18 mouse cellular contexts compared by ENCODE assay signal in the genomic region with DNA sequence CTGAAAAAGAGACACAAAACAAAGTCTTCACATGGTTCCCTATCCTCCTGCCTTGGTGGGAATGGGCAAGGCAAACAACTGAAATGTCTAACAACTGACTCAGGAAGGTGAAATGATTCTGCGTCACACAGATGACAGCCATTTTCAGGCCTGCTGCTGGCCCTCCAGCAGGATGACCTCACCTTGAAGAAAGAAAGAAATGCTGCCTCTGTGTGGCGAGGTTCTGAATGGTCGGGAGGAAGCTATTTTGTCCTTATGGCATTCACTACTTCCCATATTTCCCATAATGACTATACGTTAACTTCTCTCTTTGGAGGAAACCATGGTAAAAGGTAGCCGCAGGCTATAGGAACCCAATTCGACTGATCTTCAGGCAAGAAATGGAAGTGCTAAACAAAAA. TPM values are rescaled to one million over a fixed set of nuclear protein-coding genes. Genes with fewer than 3 reads are reported as not detected.
DNase-seq lines count a peak whose midpoint lies in the region; ATAC-seq and TF ChIP-seq lines count a peak whose summit lies in the region.
"Had no signal": no experiment of that assay in that cellular context is flagged by ENCODE, and none has a peak within 500 bp of the region (broad histone marks: within the 10 kb centered on the region; RNA-seq: fewer than 3 reads in every experiment).

No protein-coding gene starts in this region.

- intact Hi-C loops in heart, postnatal 36 days (cut with DNase I) = loop anchor here (5.0 kb wide), 1 partner anchor 260 kb away; no protein-coding TSS in a partner anchor

- WGBS in heart, embryonic 10.5 days = 74% methylated on average over 6 of the region's 6 CpGs
- WGBS in lung, postnatal 0 days = 80% methylated on average over 6 of the region's 6 CpGs
- WGBS in midbrain, postnatal 0 days = 60% methylated on average over 6 of the region's 6 CpGs

- H3K27me3 ChIP-seq in heart, embryonic 10.5 days (ENCODE audit: insufficient read depth, poor library complexity, severe bottlenecking) = peaks cover 26% of the 10 kb centered on the region
- no peaks in the 10 kb centered on the region for H3K27me3 ChIP-seq in lung, postnatal 0 days (replicated peaks; ENCODE audit: insufficient read depth, low read length)
- no peaks in the 10 kb centered on the region for H3K27me3 ChIP-seq in midbrain, postnatal 0 days (ENCODE audit: insufficient read depth, low read length)
- H3K27me3 ChIP-seq: CH12.LX; heart, embryonic 15.5 days; hindbrain, embryonic 15.5 days had no signal

- no peak overlapping the region for H3K27ac ChIP-seq in heart, embryonic 10.5 days
- H3K27ac ChIP-seq in lung, postnatal 0 days (ENCODE audit: low read length) = no peak overlapping the region
- no peak overlapping the region for H3K27ac ChIP-seq in midbrain, postnatal 0 days (ENCODE audit: low read depth, low read length)
- H3K27ac ChIP-seq: heart, embryonic 15.5 days; hindbrain, embryonic 15.5 days; kidney, embryonic 15.5 days had no signal

- ATAC-seq in lung, postnatal 0 days = no peak
- no peak for ATAC-seq in midbrain, postnatal 0 days (ENCODE audit: low FRiP score)
- ATAC-seq: activated CD4-positive, CD25-positive, alpha-beta regulatory T cell, adult 4 months had no signal

- no peaks in the 10 kb centered on the region for H3K36me3 ChIP-seq in heart, embryonic 10.5 days
- no peaks in the 10 kb centered on the region for H3K36me3 ChIP-seq in lung, postnatal 0 days (ENCODE audit: insufficient read depth, low read length)
- no peaks in the 10 kb centered on the region for H3K36me3 ChIP-seq in midbrain, postnatal 0 days (ENCODE audit: insufficient read depth, low read length)
- H3K36me3 ChIP-seq: heart, embryonic 15.5 days; hindbrain, embryonic 15.5 days; kidney, embryonic 15.5 days had no signal

- no peak overlapping the region for H3K4me2 ChIP-seq in lung, postnatal 0 days (replicated peaks; ENCODE audit: low read depth, low read length)
- no peak overlapping the region for H3K4me2 ChIP-seq in midbrain, postnatal 0 days (ENCODE audit: low read depth, low read length, poor library complexity, severe bottlenecking)
- H3K4me2 ChIP-seq: heart, embryonic 15.5 days; hindbrain, embryonic 15.5 days; kidney, embryonic 15.5 days had no signal

- H3K4me1 ChIP-seq in heart, embryonic 10.5 days = peaks cover 35% of the 10 kb centered on the region
- H3K4me1 ChIP-seq in lung, postnatal 0 days (ENCODE audit: insufficient read depth, low read depth, low read length) = no peaks in the 10 kb centered on the region
- H3K4me1 ChIP-seq in midbrain, postnatal 0 days (ENCODE audit: insufficient read depth, low read length) = no peaks in the 10 kb centered on the region

- no peak for TF ChIP-seq CTCF in lung, postnatal 0 days (IDR thresholded peaks at IDR 0.05)
- peak; percentile 54 for TF ChIP-seq CTCF in midbrain, postnatal 0 days (IDR thresholded peaks at IDR 0.05)

- H3K4me3 ChIP-seq in heart, embryonic 10.5 days = no peak overlapping the region
- H3K4me3 ChIP-seq in lung, postnatal 0 days (ENCODE audit: low read depth, low read length) = no peak overlapping the region
- H3K4me3 ChIP-seq in midbrain, postnatal 0 days (ENCODE audit: low read depth, low read length) = no peak overlapping the region
- H3K4me3 ChIP-seq: heart, embryonic 15.5 days; hindbrain, embryonic 15.5 days; kidney, embryonic 15.5 days had no signal

- no peak for TF ChIP-seq EP300 in lung, postnatal 0 days (IDR thresholded peaks at IDR 0.05)

- H3K9ac ChIP-seq in lung, postnatal 0 days (replicated peaks; ENCODE audit: low read depth) = no peak overlapping the region
- H3K9ac ChIP-seq in midbrain, postnatal 0 days (replicated peaks; ENCODE audit: low read length, poor library complexity, severe bottlenecking) = no peak overlapping the region
- H3K9ac ChIP-seq: heart, embryonic 15.5 days; hindbrain, embryonic 15.5 days; kidney, embryonic 15.5 days had no signal

- peak; percentile 27 to 40 for DNase-seq in cerebellum, adult 18-20 months
- DNase-seq in cerebellum, postnatal 4 days (ENCODE audit: low spot score in 2 of 2) = no peak
- DNase-seq in heart, embryonic 10.5 days (ENCODE audit: low spot score) = peak; percentile 3
- no peak for DNase-seq in heart, postnatal 36 days
- DNase-seq in lung, postnatal 0 days (ENCODE audit: low spot score) = peak; percentile 11
- no peak for DNase-seq in lung, postnatal 4 days
- peak; percentile 41 for DNase-seq in midbrain, postnatal 0 days (ENCODE audit: low spot score)
- DNase-seq in thymus, postnatal 4 days = no peak
- DNase-seq: adrenal gland, postnatal 36 days; embryo, embryonic 11 days; liver; lung, adult 2 months; retina, postnatal 1 day had no signal

- no peaks in the 10 kb centered on the region for H3K9me3 ChIP-seq in heart, embryonic 10.5 days
- H3K9me3 ChIP-seq in lung, postnatal 0 days (ENCODE audit: low read length) = no peaks in the 10 kb centered on the region
- no peaks in the 10 kb centered on the region for H3K9me3 ChIP-seq in midbrain, postnatal 0 days (ENCODE audit: low read length)
- H3K9me3 ChIP-seq: heart, embryonic 15.5 days; hindbrain, embryonic 15.5 days; kidney, embryonic 15.5 days had no signal

RNA-seq across cellular contexts. Expression of gene Rtl5, which starts 4.0 kb away (rescaled TPM):
- 0.92 and 1.1 TPM in 2 replicates for polyA plus RNA-seq in heart, embryonic 10.5 days (2016; fragmentation: Nextera tagmentation; extraction: Ambion mirVana)
- 1 to 10 TPM; 2.5 to 2.6 TPM for total RNA-seq in heart, postnatal 36 days (2021)
- 1.5 and 1.7 TPM in 2 replicates for polyA plus RNA-seq in lung, postnatal 0 days (2015; fragmentation: Nextera tagmentation; extraction: Ambion mirVana)
- 45.8 and 50.0 TPM in 2 replicates for total RNA-seq in midbrain, postnatal 0 days (2014; rRNA removed)
- 6.2 and 7.5 TPM in 2 replicates for polyA plus RNA-seq in midbrain, postnatal 0 days (2015; fragmentation: Nextera tagmentation; extraction: Ambion mirVana)

RNA-seq across cellular contexts. Expression of gene Pin4, which starts 52.1 kb away (rescaled TPM):
- 44.6 and 65.4 TPM in 2 replicates for polyA plus RNA-seq in heart, embryonic 10.5 days (2016; fragmentation: Nextera tagmentation; extraction: Ambion mirVana)
- total RNA-seq in heart, postnatal 36 days (2021) = 10 to 100 TPM; 16.2 to 18.8 TPM
- 41.4 and 58.7 TPM in 2 replicates for polyA plus RNA-seq in lung, postnatal 0 days (2015; fragmentation: Nextera tagmentation; extraction: Ambion mirVana)
- 7.7 and 17.8 TPM in 2 replicates for total RNA-seq in midbrain, postnatal 0 days (2014; rRNA removed)
- polyA plus RNA-seq in midbrain, postnatal 0 days (2015; fragmentation: Nextera tagmentation; extraction: Ambion mirVana) = 41.1 and 54.6 TPM in 2 replicates

Comparison
In these comparisons a context has a peak if more than half of its experiments do, and no peak if none do; other contexts are left out.
1. DNase-seq: peak in cerebellum, adult 18-20 months (2 of 2), heart, embryonic 10.5 days (single experiment), lung, postnatal 0 days (single experiment) and midbrain, postnatal 0 days (single experiment); none in cerebellum, postnatal 4 days (0 of 2), heart, postnatal 36 days (0 of 2), lung, postnatal 4 days (0 of 2) and thymus, postnatal 4 days (single experiment).